Mouse (Mus musculus) stomach, postnatal 0 days (tissue): ENCODE data around the gene Ddx24.

Source experiments
- CTCF ChIP-seq: IDR thresholded peaks from 2 replicates; pipeline ENCODE4 v1.5.1; 2016; ENCODE audit warnings: antibody characterized with exemption, low read depth, mild to moderate bottlenecking, moderate library complexity
- EP300 ChIP-seq: optimal IDR thresholded peaks from 2 replicates; pipeline ENCODE3; 2016; ENCODE audit warnings: antibody characterized with exemption

GRCm38 (mm10) chr12:103361539-103362307, 63.9 kb downstream of the Ddx24 start:
- no peak for TF ChIP-seq CTCF
- TF ChIP-seq EP300, result no peak
